Mouse (Mus musculus) thymus, postnatal 4 days (tissue): ENCODE measurements around the gene Gm9945.
A peak's percentile ranks its signal among the peaks of the same experiment; 100 is the strongest.

Source experiments
- DNase-seq: peaks from one replicate; pipeline ENCODE4 v3.0.0; 2021

The Gm9945 gene

GRCm38 (mm10) chr11:53479783-53480301 lies at the start of gene Gm9945, which contains the start of gene Sowaha:
Gm9945 (plus strand) TSS chr11:53480166.
Sowaha (minus strand) TSS chr11:53480274.
- peak; percentile 67 for DNase-seq

- no peak for DNase-seq
These were observed 49.7 kb upstream of the Gm9945 start for GRCm38 (mm10) chr11:53430300-53430669.

- DNase-seq: peak; percentile 99
These were observed 49.2 kb upstream of the Gm9945 start, which contains the start of the genes Uqcrq and Gdf9 for GRCm38 (mm10) chr11:53430670-53431346. Uqcrq (minus strand) TSS chr11:53430831. Gdf9 (plus strand) TSS chr11:53431023.

- peak; percentile 39 for DNase-seq
These were observed 48.5 kb upstream of the Gm9945 start for GRCm38 (mm10) chr11:53431347-53432056.

GRCm38 (mm10) chr11:53433057-53433456 lies 46.9 kb upstream of the Gm9945 start:
- no peak for DNase-seq

- DNase-seq: no peak
These were observed 44.5 kb upstream of the Gm9945 start for GRCm38 (mm10) chr11:53435504-53435903.

GRCm38 (mm10) chr11:53436338-53436737 lies 43.6 kb upstream of the Gm9945 start:
- no peak for DNase-seq

GRCm38 (mm10) chr11:53441921-53442320 lies 38.0 kb upstream of the Gm9945 start:
- DNase-seq: peak; percentile 66

- DNase-seq: peak; percentile 60
These were observed 36.1 kb upstream of the Gm9945 start for GRCm38 (mm10) chr11:53443861-53444260.

- no peak for DNase-seq
These were observed 34.4 kb upstream of the Gm9945 start for GRCm38 (mm10) chr11:53445562-53445961.

- DNase-seq: no peak
These were observed 33.8 kb upstream of the Gm9945 start for GRCm38 (mm10) chr11:53446183-53446582.

- no peak for DNase-seq
These were observed 32.0 kb upstream of the Gm9945 start for GRCm38 (mm10) chr11:53447996-53448395.

- no peak for DNase-seq
These were observed 31.4 kb upstream of the Gm9945 start for GRCm38 (mm10) chr11:53448529-53448928.

- DNase-seq: peak; percentile 44
These were observed 29.8 kb upstream of the Gm9945 start for GRCm38 (mm10) chr11:53450070-53450705.

- DNase-seq: no peak
These were observed 28.6 kb upstream of the Gm9945 start for GRCm38 (mm10) chr11:53451361-53451760.

GRCm38 (mm10) chr11:53452396-53452795 lies 27.6 kb upstream of the Gm9945 start:
- no peak for DNase-seq

- DNase-seq: no peak
These were observed 26.9 kb upstream of the Gm9945 start for GRCm38 (mm10) chr11:53453031-53453430.

- DNase-seq: no peak
These were observed 23.2 kb upstream of the Gm9945 start, which contains the start of the genes Gm10447 and Shroom1 for GRCm38 (mm10) chr11:53456474-53457371. Gm10447 (minus strand) TSS chr11:53457110. Shroom1 (plus strand) TSS chr11:53457205.

GRCm38 (mm10) chr11:53457372-53457954 lies 22.5 kb upstream of the Gm9945 start:
- no peak for DNase-seq

- no peak for DNase-seq
These were observed 21.0 kb upstream of the Gm9945 start for GRCm38 (mm10) chr11:53458996-53459395.

- no peak for DNase-seq
These were observed 19.8 kb upstream of the Gm9945 start for GRCm38 (mm10) chr11:53460192-53460591.

- no peak for DNase-seq
These were observed 18.2 kb upstream of the Gm9945 start for GRCm38 (mm10) chr11:53461727-53462126.
